Mouse (Mus musculus) heart, embryonic 11.5 days (tissue): ENCODE results near the gene Hoxb3. TPM values are rescaled to one million over a fixed set of nuclear protein-coding genes. Genes with fewer than 3 reads are reported as not detected.
A peak's percentile ranks its signal among the peaks of the same experiment; 100 is the strongest.

Experiments
- ATAC-seq: fragments of 200-750 bp; cut with Nextera tagmentation; replicated peaks from 2 replicates; pipeline ENCODE4 v1.8.0; 2017; ENCODE audit warnings: moderate library complexity; ENCODE audit not compliant: insufficient number of reproducible peaks, low FRiP score, low TSS enrichment
- H3K27ac ChIP-seq: fragments of 300-500 bp; sonication (generic); 2 replicates; pipeline ENCODE4 v1.5.1; 2014; ENCODE audit warnings: mild to moderate bottlenecking, low read depth, low read length
- H3K27me3 ChIP-seq: fragments of 300-500 bp; sonication (generic); 2 replicates; pipeline ENCODE4 v1.6.1; 2014; ENCODE audit warnings: mild to moderate bottlenecking, low read length, mixed read lengths; ENCODE audit not compliant: control insufficient read depth, insufficient read depth
- H3K36me3 ChIP-seq: fragments of 300-500 bp; sonication (generic); 2 replicates; pipeline ENCODE4 v1.6.1; 2014; ENCODE audit warnings: mild to moderate bottlenecking, low read length, moderate library complexity, mixed read lengths; ENCODE audit not compliant: control insufficient read depth, insufficient read depth
- H3K4me1 ChIP-seq: fragments of 300-500 bp; sonication (generic); 2 replicates; pipeline ENCODE4 v1.6.1; 2014; ENCODE audit warnings: low read length; ENCODE audit not compliant: control insufficient read depth, insufficient read depth
- H3K4me2 ChIP-seq: fragments of 300-500 bp; sonication (generic); 2 replicates; pipeline ENCODE4 v1.6.1; 2014; ENCODE audit warnings: mild to moderate bottlenecking, moderate library complexity
- H3K4me3 ChIP-seq: fragments of 300-500 bp; sonication (generic); 2 replicates; pipeline ENCODE4 v1.5.1; 2014; ENCODE audit warnings: low read depth, low read length
- H3K9ac ChIP-seq: fragments of 300-500 bp; sonication (generic); 2 replicates; pipeline ENCODE4 v1.6.1; 2014; ENCODE audit warnings: mild to moderate bottlenecking, low read depth, low read length, moderate library complexity
- H3K9me3 ChIP-seq: fragments of 300-500 bp; sonication (generic); replicated peaks from 2 replicates; pipeline ENCODE4 v1.6.1; 2016; ENCODE audit warnings: low read length; ENCODE audit not compliant: control insufficient read depth
- WGBS: fragments of 180-500 bp; shearing (Covaris S2); extraction: QIAGEN DNeasy Blood & Tissue Kit; methylation state at CpG from one replicate; pipeline ENCODE4 v1.1.7; 2014; ENCODE audit not compliant: insufficient replicate concordance; 5-methylcytosine and 5-hydroxymethylcytosine counted together
- polyA plus RNA-seq: library from polyadenylated mRNA; unstranded; fragments of >200 nt; fragmentation: Nextera tagmentation; extraction: Ambion mirVana; gene quantifications from 2 replicates; pipeline ENCODE4 v1.2.1, GENCODE M21; 2014

Hoxb3 gene
- polyA plus RNA-seq, 1 experiment from 2014 or later = 0.74 TPM

DNA sequence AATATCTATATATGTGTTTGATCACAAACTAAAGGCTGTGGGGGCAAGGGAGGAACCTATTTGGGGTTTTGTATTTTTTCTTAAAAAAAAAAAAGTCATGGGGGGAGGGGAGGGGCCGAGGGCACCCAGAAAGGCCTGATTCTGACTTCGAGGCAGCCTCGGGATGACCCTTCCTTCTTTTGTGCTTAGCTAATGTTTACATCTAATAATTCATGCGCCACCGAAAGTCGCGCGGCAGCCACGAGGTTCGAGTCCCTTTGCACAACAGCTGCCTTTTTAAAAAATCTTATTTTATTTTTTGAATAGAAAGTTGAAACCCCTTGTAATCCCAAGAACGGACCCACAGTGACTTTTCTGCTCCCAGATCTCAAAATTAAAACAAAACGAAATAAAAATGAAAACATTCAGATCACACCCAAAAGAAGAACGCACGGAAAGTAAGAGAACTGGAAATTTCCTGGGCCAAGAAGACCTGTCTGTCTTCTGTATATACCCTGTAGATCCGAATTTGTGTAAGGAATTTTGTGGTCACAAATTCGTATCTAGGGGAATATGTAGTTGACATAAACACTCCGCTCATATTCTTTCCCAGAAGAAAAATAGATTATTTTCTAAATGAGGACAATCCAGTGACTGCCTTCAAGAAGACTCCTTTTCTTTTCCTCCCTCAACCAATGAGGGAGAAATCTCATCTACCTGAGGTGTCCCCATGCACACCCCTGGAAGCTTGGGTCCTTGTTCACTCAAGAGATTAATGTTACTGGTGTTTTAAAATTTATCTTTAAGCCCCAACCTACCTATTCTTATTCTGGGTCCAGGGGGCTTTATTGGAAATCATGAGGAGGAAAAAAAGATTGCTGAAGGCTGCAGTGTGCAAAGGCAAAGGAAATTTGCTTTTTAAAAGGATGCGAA, 6.2 kb upstream of the Hoxb3 start:
- 10% methylated on average over 18 of the region's 18 CpGs for WGBS
- Histone ChIP-seq H3K4me1 (peaks cover 4% of the 10 kb centered on the region; the same call in 1 of the 2 replicates), H3K9ac (no peak overlapping the region), H3K36me3 (no peaks in the 10 kb centered on the region), H3K9me3 (no peaks in the 10 kb centered on the region), H3K27ac (no peak overlapping the region), H3K27me3 (peaks cover 94% of the 10 kb centered on the region), H3K4me2 (peak overlapping the region; percentile 74; the same call in 1 of the 2 replicates), H3K4me3 (no peak overlapping the region)
- no peak for ATAC-seq

DNA sequence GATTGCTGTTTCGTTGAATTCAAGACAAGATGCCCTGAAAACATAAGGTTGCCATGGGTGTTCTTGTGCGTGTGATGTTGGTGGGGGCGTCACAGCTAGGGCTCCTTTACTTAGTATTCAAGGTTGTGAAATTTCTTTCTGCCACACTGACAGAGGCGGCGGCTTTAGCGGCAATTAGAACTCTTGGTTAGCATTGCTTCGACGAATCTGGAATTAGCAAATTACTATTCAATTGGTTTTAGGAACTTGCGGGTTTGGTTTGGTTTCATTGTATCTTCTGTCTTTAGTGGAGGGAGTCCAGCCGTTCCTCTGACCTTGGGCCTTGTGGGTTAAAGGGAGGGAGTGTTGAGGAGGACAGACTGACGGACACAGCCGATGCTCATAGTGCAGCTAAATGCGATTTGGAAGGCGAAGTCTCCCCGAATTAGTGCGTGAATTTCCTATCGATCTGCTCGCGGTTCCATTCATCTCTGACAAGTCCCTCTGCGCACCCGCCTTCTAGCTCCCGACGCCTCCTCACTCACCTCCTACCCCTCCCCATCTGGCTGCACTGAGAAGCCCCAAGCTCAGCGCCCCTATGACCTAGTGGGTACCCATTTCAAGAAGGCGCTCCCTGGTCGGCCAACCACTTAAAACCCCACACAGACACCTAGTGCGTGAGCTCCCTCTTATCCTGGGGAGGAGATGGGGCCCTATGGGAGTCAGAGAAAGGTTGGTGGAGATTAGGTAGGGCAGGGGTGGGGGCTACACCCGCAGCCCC, 5.3 kb upstream of the Hoxb3 start, which contains the start of gene Hoxb4:
Gene Hoxb4, plus strand, starts transcription at position 660 of the 760 bp plus-strand sequence.
- Histone ChIP-seq H3K4me3 (peak within 1 kb of the TSS; percentile 55), H3K9ac (peak within 1 kb of the TSS; percentile 69), H3K9me3 (no peaks in the 10 kb centered on the region), H3K4me1 (peaks cover 4% of the 10 kb centered on the region; the same call in 1 of the 2 replicates), H3K27me3 (peaks cover 94% of the 10 kb centered on the region), H3K36me3 (no peaks in the 10 kb centered on the region), H3K4me2 (peak within 1 kb of the TSS; percentile 74), H3K27ac (peak within 1 kb of the TSS; percentile 80)
- 2% methylated on average over 28 of the region's 28 CpGs for WGBS
- ATAC-seq = no peak

DNA sequence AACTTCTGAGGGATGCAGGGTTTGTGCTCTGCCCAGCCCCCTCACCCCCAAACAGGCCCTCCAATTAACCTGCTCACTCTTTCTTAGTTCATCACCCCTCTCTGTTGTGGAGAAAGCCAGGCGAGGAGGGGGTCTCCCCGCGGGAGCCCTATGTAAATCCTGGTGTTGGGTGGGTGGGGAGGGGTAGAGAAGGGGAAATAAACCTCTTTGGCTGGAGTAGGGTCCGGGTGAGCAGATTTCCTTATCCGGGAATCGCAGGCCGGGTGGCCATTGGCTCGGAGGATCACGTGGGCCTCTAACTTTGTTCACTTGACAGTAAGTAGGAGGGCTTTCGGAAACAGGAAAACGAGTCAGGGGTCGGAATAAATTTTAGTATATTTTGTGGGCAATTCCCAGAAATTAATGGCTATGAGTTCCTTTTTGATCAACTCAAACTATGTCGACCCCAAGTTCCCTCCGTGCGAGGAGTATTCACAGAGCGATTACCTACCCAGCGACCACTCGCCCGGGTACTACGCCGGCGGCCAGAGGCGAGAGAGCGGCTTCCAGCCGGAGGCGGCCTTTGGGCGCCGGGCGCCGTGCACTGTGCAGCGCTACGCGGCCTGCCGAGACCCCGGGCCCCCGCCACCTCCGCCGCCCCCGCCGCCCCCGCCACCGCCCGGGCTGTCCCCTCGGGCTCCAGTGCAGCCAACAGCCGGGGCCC, 4.6 kb upstream of the Hoxb3 start:
- WGBS = under 1% methylated on average over 42 of the region's 45 CpGs
- ATAC-seq = peak; percentile 71; the same call in 1 of the 2 replicates

DNA sequence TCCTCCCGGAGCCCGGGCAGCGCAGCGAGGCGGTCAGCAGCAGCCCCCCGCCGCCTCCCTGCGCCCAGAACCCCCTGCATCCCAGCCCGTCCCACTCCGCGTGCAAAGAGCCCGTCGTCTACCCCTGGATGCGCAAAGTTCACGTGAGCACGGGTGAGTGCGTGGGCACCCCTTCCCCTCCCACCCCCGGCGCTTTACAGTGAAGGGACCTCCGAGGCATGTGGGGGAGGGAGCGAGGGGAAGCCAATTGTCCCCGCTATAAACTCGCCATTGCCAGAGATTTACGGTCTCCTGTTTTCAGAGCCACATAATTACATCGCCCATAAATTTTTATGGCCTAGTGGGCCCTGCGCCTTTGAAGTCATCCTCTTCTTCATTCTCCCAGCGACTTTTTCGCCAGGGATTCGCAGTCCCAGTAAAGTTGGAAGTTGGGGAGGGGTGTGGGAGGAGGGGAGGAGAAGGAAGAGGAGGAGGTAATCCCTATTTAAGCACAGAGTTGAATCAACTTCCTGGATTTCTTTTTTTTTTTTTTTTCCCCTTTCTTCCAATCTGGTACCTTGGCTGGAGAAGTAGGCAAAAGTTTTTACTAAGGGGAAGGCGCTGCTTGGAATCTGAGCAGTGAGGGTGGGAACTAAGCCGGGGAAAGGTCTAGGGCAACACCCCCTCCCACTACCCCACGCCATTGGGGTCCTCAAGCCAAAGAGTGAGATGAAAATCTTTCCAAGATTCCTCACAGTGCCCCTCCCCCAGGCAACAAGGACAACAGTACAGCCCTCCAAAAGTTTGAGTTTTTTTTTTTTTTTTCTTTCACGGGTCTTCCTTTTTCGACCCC, 3.8 kb upstream of the Hoxb3 start:
- peak overlapping the region; percentile 55 for H3K4me3 ChIP-seq
- H3K36me3 ChIP-seq = no peaks in the 10 kb centered on the region
- peaks cover 91% of the 10 kb centered on the region for H3K27me3 ChIP-seq
- WGBS = 0% methylated on average over 28 of the region's 34 CpGs
- H3K4me1 ChIP-seq = peaks cover 4% of the 10 kb centered on the region; the same call in 1 of the 2 replicates
- peak overlapping the region; percentile 80 for H3K27ac ChIP-seq
- no peak for ATAC-seq
- peak overlapping the region; percentile 74 for H3K4me2 ChIP-seq
- H3K9ac ChIP-seq = peak overlapping the region; percentile 69
- H3K9me3 ChIP-seq = no peaks in the 10 kb centered on the region

More for the DNA sequence above, 4.6 kb upstream of the Hoxb3 start:
- H3K4me3 ChIP-seq = peak overlapping the region; percentile 55
- H3K4me1 ChIP-seq = peaks cover 4% of the 10 kb centered on the region; the same call in 1 of the 2 replicates
- H3K4me2 ChIP-seq = peak overlapping the region; percentile 74
- H3K9ac ChIP-seq = peak overlapping the region; percentile 69
- no peaks in the 10 kb centered on the region for H3K36me3 ChIP-seq
- H3K27me3 ChIP-seq = peaks cover 91% of the 10 kb centered on the region
- peak overlapping the region; percentile 80 for H3K27ac ChIP-seq
- H3K9me3 ChIP-seq = no peaks in the 10 kb centered on the region

DNA sequence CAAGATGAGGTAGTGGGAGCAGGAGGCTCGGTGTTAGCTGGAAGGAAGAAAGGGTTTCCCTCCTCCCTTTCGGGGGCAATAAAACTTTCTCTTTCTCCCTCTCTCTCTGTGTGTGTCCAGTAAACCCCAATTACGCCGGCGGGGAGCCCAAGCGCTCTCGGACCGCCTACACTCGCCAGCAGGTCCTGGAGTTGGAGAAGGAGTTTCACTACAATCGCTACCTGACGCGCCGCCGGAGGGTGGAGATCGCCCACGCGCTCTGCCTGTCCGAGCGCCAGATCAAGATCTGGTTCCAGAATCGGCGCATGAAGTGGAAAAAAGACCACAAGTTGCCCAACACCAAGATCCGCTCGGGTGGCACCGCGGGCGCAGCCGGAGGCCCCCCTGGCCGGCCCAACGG, 3.2 kb upstream of the Hoxb3 start:
- peak overlapping the region; percentile 74 for H3K4me2 ChIP-seq
- peak overlapping the region; percentile 61; the same call in 1 of the 2 replicates for H3K9ac ChIP-seq
- under 1% methylated on average over 29 of the region's 29 CpGs for WGBS
- peak overlapping the region; percentile 55 for H3K4me3 ChIP-seq
- no peaks in the 10 kb centered on the region for H3K36me3 ChIP-seq
- H3K9me3 ChIP-seq = no peaks in the 10 kb centered on the region
- H3K27me3 ChIP-seq = peaks cover 90% of the 10 kb centered on the region
- ATAC-seq = no peak
- peaks cover 4% of the 10 kb centered on the region; the same call in 1 of the 2 replicates for H3K4me1 ChIP-seq
- peak overlapping the region; percentile 80; the same call in 1 of the 2 replicates for H3K27ac ChIP-seq

DNA sequence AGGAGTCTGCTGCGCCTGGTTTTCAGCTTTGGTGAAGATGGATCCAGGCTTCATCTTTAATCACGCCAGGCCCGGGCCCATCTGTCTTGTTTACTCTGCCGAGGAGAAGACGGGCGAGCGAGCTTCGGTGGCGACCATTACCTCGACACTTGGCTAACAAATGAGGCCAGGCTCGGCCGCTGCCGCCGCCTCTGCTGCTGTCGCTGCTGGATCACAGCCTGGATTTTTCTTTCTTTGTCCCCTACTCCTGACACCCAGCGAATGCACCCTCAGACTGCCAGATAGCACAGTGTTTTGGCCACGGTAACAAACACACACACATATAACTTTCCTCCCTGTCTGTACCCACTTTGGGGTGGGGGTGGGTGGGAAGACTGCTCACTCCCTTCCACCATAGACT, 2.4 kb upstream of the Hoxb3 start:
- no peak for ATAC-seq
- H3K9me3 ChIP-seq = no peaks in the 10 kb centered on the region
- H3K27ac ChIP-seq = no peak overlapping the region
- H3K4me3 ChIP-seq = peak overlapping the region; percentile 16
- peaks cover 4% of the 10 kb centered on the region; the same call in 1 of the 2 replicates for H3K4me1 ChIP-seq
- H3K4me2 ChIP-seq = peak overlapping the region; percentile 74; the same call in 1 of the 2 replicates
- no peak overlapping the region for H3K9ac ChIP-seq
- H3K27me3 ChIP-seq = peaks cover 89% of the 10 kb centered on the region
- WGBS = 3% methylated on average over 17 of the region's 17 CpGs
- H3K36me3 ChIP-seq = no peaks in the 10 kb centered on the region

DNA sequence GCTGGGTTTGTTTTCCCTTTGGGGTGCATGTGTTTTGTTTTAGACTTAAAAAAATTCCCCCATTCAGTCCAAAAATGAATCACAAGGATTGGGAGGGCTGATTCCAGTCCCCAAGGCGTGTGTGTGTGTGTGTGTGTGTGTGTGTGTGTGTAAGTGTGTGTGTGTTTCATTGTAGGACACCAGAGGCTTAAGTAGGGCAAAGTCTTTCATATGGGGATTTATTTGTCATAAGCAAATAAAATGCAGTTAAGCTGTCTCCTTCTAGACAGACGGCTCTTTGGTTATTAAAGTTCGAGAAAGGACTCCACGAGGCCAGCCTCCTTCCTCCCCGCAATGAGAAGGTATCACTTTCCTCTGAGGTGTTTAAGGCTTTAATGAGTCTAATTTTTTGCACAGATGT, 1.3 kb upstream of the Hoxb3 start:
- Histone ChIP-seq H3K27me3 (peaks cover 89% of the 10 kb centered on the region), H3K9me3 (no peaks in the 10 kb centered on the region), H3K4me1 (peaks cover 7% of the 10 kb centered on the region), H3K4me3 (no peak overlapping the region), H3K9ac (no peak overlapping the region), H3K36me3 (no peaks in the 10 kb centered on the region), H3K4me2 (0 out of 2 replicates have a peak overlapping the region, but pooled peaks have one; percentile 7), H3K27ac (no peak overlapping the region)
- 25% methylated on average over 5 of the region's 5 CpGs for WGBS
- no peak for ATAC-seq
